Mouse (Mus musculus) stomach, embryonic 15.5 days (tissue): ENCODE results near the gene Gbp2b. TPM values are rescaled to one million over a fixed set of nuclear protein-coding genes. Genes with fewer than 3 reads are reported as not detected.
"Not testable (repeated sequence)": the region's sequence is repeated elsewhere in the genome, so short reads cannot be mapped to it uniquely, and the experiment has no call there.

Experiments used
- ATAC-seq: fragments of 200-750 bp; cut with Nextera tagmentation; 2 replicates; pipeline ENCODE4 v1.8.0; 2017; ENCODE audit warnings: low read depth, moderate number of reproducible peaks, moderate TSS enrichment; ENCODE audit not compliant: insufficient read depth, low FRiP score
- H3K27ac ChIP-seq: fragments of 300-500 bp; sonication (generic); 2 replicates; pipeline ENCODE4 v1.5.1; 2015; ENCODE audit warnings: mild to moderate bottlenecking, inconsistent platforms
- H3K27me3 ChIP-seq: fragments of 300-500 bp; sonication (generic); replicated peaks from 2 replicates; pipeline ENCODE4 v1.6.1; 2015; ENCODE audit warnings: inconsistent platforms
- H3K36me3 ChIP-seq: fragments of 300-500 bp; sonication (generic); 2 replicates; pipeline ENCODE4 v1.6.1; 2015; ENCODE audit warnings: inconsistent platforms
- H3K4me1 ChIP-seq: fragments of 300-500 bp; sonication (generic); 2 replicates; pipeline ENCODE4 v1.6.1; 2015; ENCODE audit warnings: inconsistent platforms
- H3K4me2 ChIP-seq: fragments of 300-500 bp; sonication (generic); 2 replicates; pipeline ENCODE4 v1.6.1; 2015; ENCODE audit warnings: mild to moderate bottlenecking, inconsistent platforms
- H3K4me3 ChIP-seq: fragments of 300-500 bp; sonication (generic); replicated peaks from 2 replicates; pipeline ENCODE4 v1.5.1; 2015; ENCODE audit warnings: inconsistent platforms
- H3K9ac ChIP-seq: fragments of 300-500 bp; sonication (generic); 2 replicates; pipeline ENCODE4 v1.6.1; 2015; ENCODE audit warnings: inconsistent platforms
- H3K9me3 ChIP-seq: fragments of 300-500 bp; sonication (generic); 2 replicates; pipeline ENCODE4 v1.6.1; 2016; ENCODE audit warnings: inconsistent platforms
- WGBS: fragments of 180-500 bp; shearing (Covaris S2); methylation state at CpG from one replicate; pipeline ENCODE4 v1.1.7; 2015; 5-methylcytosine and 5-hydroxymethylcytosine counted together
- microRNA-seq: library from miRNA; unstranded; fragments of <30 nt; microRNA quantifications from one replicate; pipeline ENCODE4, GENCODE M21; 2016
- polyA plus RNA-seq: library from polyadenylated mRNA; unstranded; fragments of >200 nt; fragmentation: Nextera tagmentation; extraction: Ambion mirVana; gene quantifications from 2 replicates; pipeline ENCODE4 v1.2.1, GENCODE M21; 2015

Gbp2b gene
- polyA plus RNA-seq, 1 experiment from 2014 or later: 0.08 TPM

DNA sequence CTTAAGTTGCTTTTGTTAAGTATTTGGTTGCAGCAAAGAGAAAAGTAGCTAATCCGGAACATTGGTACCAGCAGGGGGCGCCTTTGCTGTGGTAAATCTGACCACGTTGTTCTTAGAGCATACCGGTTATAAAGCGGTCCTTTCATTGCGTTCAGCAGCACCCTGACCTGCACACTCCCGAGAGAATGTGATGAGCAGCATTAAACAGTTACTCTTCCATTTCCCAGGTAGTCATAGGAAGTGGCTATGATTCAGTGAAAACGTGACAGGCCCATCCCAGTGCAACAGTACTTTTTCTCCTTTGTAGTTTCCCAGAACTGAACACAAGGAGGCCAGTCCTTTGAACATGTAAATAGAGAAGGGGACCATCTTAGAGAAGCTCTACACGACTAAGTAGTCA, 45.6 kb downstream of the Gbp2b start:
- WGBS: 9% methylated on average over 9 of the region's 9 CpGs
- no peaks in the 10 kb centered on the region for H3K4me1 ChIP-seq
- H3K9ac ChIP-seq: no peak overlapping the region
- no peak overlapping the region for H3K4me2 ChIP-seq
- no peaks in the 10 kb centered on the region for H3K9me3 ChIP-seq
- ATAC-seq: no peak
- no peaks in the 10 kb centered on the region for H3K27me3 ChIP-seq
- no peak overlapping the region for H3K27ac ChIP-seq
- no peaks in the 10 kb centered on the region for H3K36me3 ChIP-seq
- H3K4me3 ChIP-seq: no peak overlapping the region

DNA sequence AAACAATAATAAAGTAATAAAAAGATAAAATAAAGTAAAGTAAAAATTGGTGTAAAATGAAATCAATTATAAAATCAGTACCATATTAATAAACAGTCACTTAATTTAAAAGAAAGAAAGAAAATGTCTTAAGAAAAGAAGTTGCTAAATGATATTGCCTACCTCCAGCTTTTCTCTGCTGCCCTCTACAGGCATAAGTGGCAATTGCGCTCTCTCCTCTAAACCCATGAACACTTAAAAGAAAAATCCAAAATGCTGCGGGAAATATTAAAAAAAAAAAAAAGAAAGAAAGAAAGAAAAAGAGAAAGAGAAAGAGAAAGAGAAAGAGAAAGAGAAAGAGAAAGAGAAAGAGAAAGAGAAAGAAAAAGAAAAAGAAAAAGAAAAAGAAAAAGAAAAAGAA, 51.3 kb downstream of the Gbp2b start:
- not testable (repeated sequence) for H3K9ac ChIP-seq, H3K36me3 ChIP-seq, H3K9me3 ChIP-seq, H3K4me1 ChIP-seq, H3K27me3 ChIP-seq, H3K4me2 ChIP-seq, ATAC-seq, H3K27ac ChIP-seq, H3K4me3 ChIP-seq
- WGBS: 2% methylated on average over 2 of the region's 2 CpGs

DNA sequence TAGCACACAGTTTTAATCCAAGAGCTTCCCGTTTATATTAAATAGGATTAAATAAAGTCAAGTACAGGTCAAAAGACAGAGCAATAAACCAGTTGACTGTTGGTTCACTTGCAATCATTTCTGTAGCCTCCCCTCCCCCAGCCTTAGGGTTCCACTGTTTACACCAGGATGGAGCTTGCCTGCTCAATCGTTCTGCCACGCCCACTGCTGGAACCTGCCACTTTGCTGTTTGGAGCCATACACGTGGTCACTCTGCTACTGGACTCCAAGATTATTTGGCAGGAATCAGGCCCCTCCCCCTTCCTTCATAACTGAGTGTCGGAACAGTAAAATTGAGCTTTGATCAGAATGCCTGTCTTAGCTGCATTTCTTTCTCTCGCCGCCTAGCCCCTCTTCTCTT, 53.2 kb downstream of the Gbp2b start:
- H3K27ac ChIP-seq, H3K36me3 ChIP-seq, H3K9ac ChIP-seq, H3K4me3 ChIP-seq, H3K9me3 ChIP-seq, H3K27me3 ChIP-seq, H3K4me2 ChIP-seq, H3K4me1 ChIP-seq, ATAC-seq: not testable (repeated sequence)
- 35% methylated on average over 7 of the region's 7 CpGs for WGBS

DNA sequence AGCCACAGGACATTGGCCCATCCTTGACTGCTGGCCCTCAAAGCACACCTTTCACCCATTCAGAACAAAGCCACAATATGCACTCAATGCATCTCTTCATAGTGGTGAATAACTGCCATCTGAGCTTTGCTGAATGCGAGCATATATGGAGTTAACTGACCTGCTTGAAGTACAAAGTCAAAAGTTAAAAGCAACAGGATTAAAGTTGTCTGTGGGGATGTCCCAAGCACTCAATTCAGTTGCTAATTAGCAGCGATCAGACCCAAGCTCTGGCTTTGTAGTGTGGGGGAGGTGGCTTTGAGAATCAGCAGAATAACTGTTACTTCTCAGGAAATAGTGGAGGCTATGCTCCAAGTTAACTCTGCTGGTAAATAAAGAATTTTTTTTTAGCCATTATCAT, 55.6 kb downstream of the Gbp2b start:
- Histone ChIP-seq H3K4me3 (no peak overlapping the region), H3K4me2 (no peak overlapping the region), H3K9ac (no peak overlapping the region), H3K9me3 (no peaks in the 10 kb centered on the region), H3K36me3 (no peaks in the 10 kb centered on the region), H3K4me1 (no peaks in the 10 kb centered on the region), H3K27me3 (no peaks in the 10 kb centered on the region), H3K27ac (no peak overlapping the region)
- 46% methylated on average over 2 of the region's 2 CpGs for WGBS
- ATAC-seq: no peak

DNA sequence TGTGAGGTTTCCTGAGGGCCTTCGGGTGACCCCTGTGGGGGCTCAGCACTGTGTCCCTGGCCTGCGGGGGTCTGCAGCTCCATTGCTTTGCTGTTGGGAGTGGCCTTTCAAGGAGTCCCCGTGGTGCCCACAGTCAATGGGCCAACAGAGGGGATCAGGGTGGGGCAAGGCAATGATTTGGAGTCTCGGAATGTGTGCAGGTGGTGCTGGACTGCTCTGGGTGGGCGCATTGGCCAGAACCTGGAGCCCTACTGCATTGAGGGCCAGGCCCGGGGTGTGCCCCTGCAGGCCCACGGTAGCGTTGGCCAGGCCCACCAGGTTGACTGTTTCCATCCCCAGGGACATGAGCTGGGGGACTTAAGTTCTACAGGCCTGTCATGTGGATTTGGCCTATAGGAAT, 70.1 kb downstream of the Gbp2b start:
- no peaks in the 10 kb centered on the region for H3K36me3 ChIP-seq
- H3K27me3 ChIP-seq: no peaks in the 10 kb centered on the region
- H3K9ac ChIP-seq: no peak overlapping the region
- H3K9me3 ChIP-seq: no peaks in the 10 kb centered on the region
- no peaks in the 10 kb centered on the region for H3K4me1 ChIP-seq
- no peak overlapping the region for H3K4me2 ChIP-seq
- no peak overlapping the region for H3K27ac ChIP-seq
- no peak overlapping the region for H3K4me3 ChIP-seq
- WGBS: 95% methylated on average over 8 of the region's 8 CpGs
- no peak for ATAC-seq

Small RNA genes lying within 50 kb of the gene (microRNA-seq; reads per million reads assigned to microRNA genes)
- not detected for gene Mir6381

Other genes starting within 250 kb of the Gbp2b start
- 33.4 and 35.9 TPM in 2 replicates for gene Pdlim5, start 199.2 kb upstream of the Gbp2b start, polyA plus RNA-seq
- 0.13 and 0.31 TPM in 2 replicates for gene Gbp5, start 100.9 kb upstream of the Gbp2b start, polyA plus RNA-seq
- gene Gbp7, start 64.5 kb upstream of the Gbp2b start, polyA plus RNA-seq: 5.4 and 5.5 TPM in 2 replicates
- 1.6 and 2.2 TPM in 2 replicates for gene Gbp3, start 34.8 kb upstream of the Gbp2b start, polyA plus RNA-seq
- gene Gbp2, start 25.8 kb downstream of the Gbp2b start, polyA plus RNA-seq: 3.9 and 4.9 TPM in 2 replicates
- gene Kyat3, start 106.2 kb downstream of the Gbp2b start, polyA plus RNA-seq: 17.7 and 20.6 TPM in 2 replicates
- gene Gtf2b, start 170.2 kb downstream of the Gbp2b start, polyA plus RNA-seq: 70.7 and 75.3 TPM in 2 replicates